Mouse (Mus musculus) liver, embryonic 14.5 days (tissue): ENCODE measurements at regions not wholly inside any gene's neighbourhood (a gene's known extent, or its start where the extent isn't known, plus 50 kb on each side); places are given as distances from the start of the nearest gene placed in this dataset.

ENCODE experiments used
- ATAC-seq: fragments of 200-750 bp; cut with Nextera tagmentation; 2 replicates; pipeline ENCODE4 v1.8.0; 2017; ENCODE audit warnings: moderate number of reproducible peaks, mild to moderate bottlenecking, moderate library complexity; ENCODE audit not compliant: insufficient read depth
- DNase-seq, 3 experiments: peaks; one replicate each; pipeline ENCODE4 v3.0.0-alpha.2; 2012 to 2013; ENCODE audit warnings: low read depth in 3 of 3, low spot score in 3 of 3
- H3K27ac ChIP-seq: fragments of 300-500 bp; sonication (generic); 2 replicates; pipeline ENCODE4 v1.5.1; 2014; ENCODE audit warnings: moderate library complexity, mild to moderate bottlenecking, control low read depth, inconsistent platforms
- H3K27me3 ChIP-seq: fragments of 300-500 bp; sonication (generic); 2 replicates; pipeline ENCODE4 v1.6.1; 2014; ENCODE audit warnings: mild to moderate bottlenecking, low read length, moderate library complexity; ENCODE audit not compliant: control insufficient read depth, insufficient read depth
- H3K36me3 ChIP-seq: fragments of 300-500 bp; sonication (generic); replicated peaks from 2 replicates; pipeline ENCODE4 v1.6.1; 2014; ENCODE audit warnings: low read depth; ENCODE audit not compliant: control insufficient read depth, insufficient read depth
- H3K4me1 ChIP-seq, 2 experiments: fragments of 200-500 bp in 1 of 2; fragments of 300-500 bp in 1 of 2; sonication (generic) in 1 of 2; replicated peaks; 2 replicates each; pipeline ENCODE4 v1.6.1; 2012 to 2014; ENCODE audit warnings: antibody characterized with exemption in 1 of 2, inconsistent platforms in 1 of 2, low read length in 1 of 2; ENCODE audit not compliant: control insufficient read depth in 2 of 2, insufficient read depth in 2 of 2
- H3K4me2 ChIP-seq: fragments of 300-500 bp; sonication (generic); 2 replicates; pipeline ENCODE4 v1.6.1; 2014; ENCODE audit warnings: low read depth, mild to moderate bottlenecking, control low read depth, moderate library complexity
- H3K4me3 ChIP-seq, 2 experiments: fragments of 200-500 bp in 1 of 2; fragments of 300-500 bp in 1 of 2; sonication (generic) in 1 of 2; 2 replicates each; pipeline ENCODE4 v1.5.1; 2012 to 2014; ENCODE audit warnings: low read depth in 2 of 2, low read length in 2 of 2, mild to moderate bottlenecking in 2 of 2, control low read depth in 1 of 2, inconsistent platforms in 1 of 2, moderate library complexity in 1 of 2; ENCODE audit not compliant: insufficient read depth in 1 of 2
- H3K9ac ChIP-seq: fragments of 300-500 bp; sonication (generic); replicated peaks from 2 replicates; pipeline ENCODE4 v1.6.1; 2014; ENCODE audit warnings: mild to moderate bottlenecking, control low read depth, moderate library complexity
- H3K9me3 ChIP-seq: fragments of 300-500 bp; sonication (generic); 2 replicates; pipeline ENCODE4 v1.6.1; 2016; ENCODE audit warnings: low read length, mixed read lengths; ENCODE audit not compliant: control insufficient read depth
- CTCF ChIP-seq: IDR thresholded peaks from 2 replicates; pipeline ENCODE4 v1.5.1; 2016; ENCODE audit warnings: antibody characterized with exemption, low read depth, control low read depth
- EP300 ChIP-seq: IDR thresholded peaks from 2 replicates; pipeline ENCODE4 v1.6.1; 2016; ENCODE audit warnings: antibody characterized with exemption, low read depth
- WGBS: fragments of 180-500 bp; shearing (Covaris S2); extraction: QIAGEN DNeasy Blood & Tissue Kit; methylation state at CpG from one replicate; pipeline ENCODE4 v1.1.7; 2014; ENCODE audit not compliant: insufficient replicate concordance; 5-methylcytosine and 5-hydroxymethylcytosine counted together

GRCm38 (mm10) chr11:71902304-71903019 lies 134.8 kb downstream of the Aipl1 start:
- Histone ChIP-seq H3K9ac (no peak overlapping the region), H3K27ac (no peak overlapping the region)
- DNase-seq: no peak

DNA sequence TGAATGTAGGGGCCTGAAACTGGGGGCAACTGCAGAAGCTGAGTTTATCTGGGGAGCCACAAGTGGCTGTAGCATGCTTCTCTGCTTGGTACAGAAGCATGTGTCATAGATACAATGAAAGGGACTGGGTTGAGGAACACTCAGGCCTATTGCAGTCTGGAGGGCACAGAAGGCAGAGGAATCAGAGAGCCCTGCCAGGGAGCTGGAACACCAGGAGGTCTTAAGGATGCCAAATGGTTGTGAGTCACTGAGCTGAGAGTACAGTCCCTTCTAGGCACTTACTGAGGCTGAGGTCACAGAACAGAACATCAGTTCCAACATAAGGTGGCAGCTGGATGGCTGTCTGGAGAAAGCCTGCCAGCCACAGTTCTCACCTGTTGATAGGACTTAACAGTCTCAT lies 136.5 kb downstream of the Aipl1 start:
- Histone ChIP-seq H3K36me3 (no peaks in the 10 kb centered on the region), H3K4me1 (no peaks in the 10 kb centered on the region), H3K9me3 (no peaks in the 10 kb centered on the region), H3K27me3 (no peaks in the 10 kb centered on the region), H3K9ac (no peak overlapping the region), H3K27ac (no peak overlapping the region), H3K4me2 (no peak overlapping the region), H3K4me3 (no peak overlapping the region)
- no peak for TF ChIP-seq EP300
- TF ChIP-seq CTCF: no peak
- ATAC-seq: no peak
- no peak for DNase-seq

More at GRCm38 (mm10) chr11:71902304-71903019, 134.8 kb downstream of the Aipl1 start:
- H3K4me3 ChIP-seq: no peak overlapping the region
- H3K4me2 ChIP-seq: no peak overlapping the region
- H3K36me3 ChIP-seq: no peaks in the 10 kb centered on the region
- H3K4me1 ChIP-seq: no peaks in the 10 kb centered on the region
- no peaks in the 10 kb centered on the region for H3K27me3 ChIP-seq
- 52% methylated on average over 10 of the region's 10 CpGs for WGBS
- ATAC-seq: no peak
- TF ChIP-seq EP300: no peak
- no peak for TF ChIP-seq CTCF
- no peaks in the 10 kb centered on the region for H3K9me3 ChIP-seq

DNA sequence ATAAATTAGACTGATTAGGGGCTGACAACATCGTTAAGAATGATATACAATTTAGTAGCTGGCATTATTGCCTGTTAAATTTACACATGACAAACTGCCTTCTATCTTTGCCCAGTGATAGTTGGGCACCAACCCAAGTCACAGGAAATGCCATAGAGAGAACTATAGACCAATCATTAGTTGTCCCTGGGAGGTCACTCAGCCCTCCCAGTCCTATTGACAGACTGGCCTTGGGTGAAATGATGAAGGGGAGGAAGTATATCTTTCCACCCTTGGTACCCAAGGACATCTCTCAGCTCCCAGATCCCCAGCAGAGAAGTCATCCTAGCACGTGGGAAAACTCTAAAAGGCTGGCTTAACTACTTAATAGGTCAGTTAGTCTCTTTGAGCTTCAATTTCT lies 139.8 kb downstream of the Aipl1 start:
- H3K4me3 ChIP-seq: no peak overlapping the region
- H3K27me3 ChIP-seq: no peaks in the 10 kb centered on the region
- 24% methylated on average over 2 of the region's 2 CpGs for WGBS
- H3K27ac ChIP-seq: no peak overlapping the region
- no peaks in the 10 kb centered on the region for H3K9me3 ChIP-seq
- no peaks in the 10 kb centered on the region for H3K4me1 ChIP-seq
- H3K4me2 ChIP-seq: no peak overlapping the region
- no peak for TF ChIP-seq CTCF
- TF ChIP-seq EP300: no peak
- DNase-seq: no peak
- no peak for ATAC-seq
- H3K36me3 ChIP-seq: no peaks in the 10 kb centered on the region
- no peak overlapping the region for H3K9ac ChIP-seq

DNA sequence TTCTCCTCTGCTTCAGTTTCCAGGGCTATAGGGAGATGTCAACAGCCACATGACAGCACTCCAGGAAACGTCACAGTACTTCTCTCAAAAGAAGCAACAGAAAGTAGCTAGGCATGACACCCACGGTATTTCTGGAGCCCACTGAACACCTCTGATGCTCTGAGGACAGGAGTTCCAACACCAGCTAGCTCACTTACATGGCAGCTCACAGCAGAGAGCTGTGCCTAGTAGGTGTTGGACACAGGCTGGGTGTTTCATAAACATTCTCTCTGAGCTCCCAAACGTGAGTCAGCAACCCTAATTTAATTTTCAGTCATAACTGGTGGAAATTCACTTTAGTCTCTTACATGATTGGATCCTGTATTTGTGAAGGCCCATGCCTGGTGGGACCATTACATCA lies 140.2 kb downstream of the Aipl1 start:
- Histone ChIP-seq H3K9me3 (no peaks in the 10 kb centered on the region), H3K27me3 (no peaks in the 10 kb centered on the region), H3K27ac (no peak overlapping the region), H3K9ac (no peak overlapping the region), H3K4me1 (no peaks in the 10 kb centered on the region), H3K36me3 (no peaks in the 10 kb centered on the region), H3K4me3 (no peak overlapping the region), H3K4me2 (no peak overlapping the region)
- DNase-seq (no peak), ATAC-seq (no peak)
- TF ChIP-seq CTCF (no peak), EP300 (no peak)
- 30% methylated on average over 3 of the region's 3 CpGs for WGBS

- Histone ChIP-seq H3K36me3 (no peaks in the 10 kb centered on the region), H3K9me3 (no peaks in the 10 kb centered on the region), H3K27ac (no peak overlapping the region), H3K4me2 (no peak overlapping the region), H3K9ac (no peak overlapping the region), H3K4me3 (no peak overlapping the region), H3K4me1 (no peaks in the 10 kb centered on the region), H3K27me3 (no peaks in the 10 kb centered on the region)
- WGBS: 63% methylated on average over 1 of the region's 1 CpGs
- DNase-seq: no peak
- ATAC-seq: no peak
- TF ChIP-seq CTCF: no peak
- no peak for TF ChIP-seq EP300
Measured at GRCm38 (mm10) chr11:71891181-71891580, 141.5 kb downstream of the Wscd1 start.
